Mouse (Mus musculus): ENCODE data around the gene Egfl8. TPM values are rescaled to one million over a fixed set of nuclear protein-coding genes. Genes with fewer than 3 reads are reported as not detected.
A peak's percentile ranks its signal among the peaks of the same experiment; 100 is the strongest.

Egfl8 gene
- total and polyA plus RNA-seq, 2 experiments = 0.37 to 1.2 TPM

- no peak within 1 kb of the TSS for H3K4me3 ChIP-seq (ENCODE audit: insufficient read depth, low read depth, low read length)
- H3K4me1 ChIP-seq (ENCODE audit: control insufficient read depth, insufficient read depth, low read length) = 0 out of 2 replicates have a peak, but pooled peaks cover 5% of the 10 kb centered on the region
- H3K27ac ChIP-seq (replicated peaks; ENCODE audit: insufficient read depth, low read depth, low read length) = peak within 1 kb of the TSS; percentile 82
- 44% methylated on average over 16 of the region's 16 CpGs for WGBS
- peaks cover 2% of the 10 kb centered on the region; the same call in 1 of the 2 replicates for H3K36me3 ChIP-seq (ENCODE audit: control insufficient read depth, insufficient read depth, low read length)
- no peaks in the 10 kb centered on the region for H3K27me3 ChIP-seq (ENCODE audit: control insufficient read depth, insufficient read depth, low read length)
- no peak within 1 kb of the TSS for H3K9ac ChIP-seq (ENCODE audit: low read depth, low read length)
- TF ChIP-seq CTCF (IDR thresholded peaks at IDR 0.05; ENCODE audit: low read depth, low read length) = no peak
- no peak for TF ChIP-seq POLR2A (IDR thresholded peaks at IDR 0.05; ENCODE audit: extremely low read depth, insufficient read depth, low read length)
- H3K79me2 ChIP-seq (ENCODE audit: control insufficient read depth, insufficient read depth, low read length) = no peaks in the 10 kb centered on the region
- no peak for DNase-seq (ENCODE audit: extremely low read depth, low read depth, low spot score)
Measured at GRCm38 (mm10) chr17:34629221-34629751, 13.5 kb upstream of the Egfl8 start, which contains the start of gene Prrt1. Prrt1 (plus strand) TSS chr17:34629533.

- H3K4me1 ChIP-seq (ENCODE audit: control insufficient read depth, insufficient read depth, low read length) = 0 out of 2 replicates have a peak, but pooled peaks cover 5% of the 10 kb centered on the region
- H3K36me3 ChIP-seq (ENCODE audit: control insufficient read depth, insufficient read depth, low read length) = peaks cover 2% of the 10 kb centered on the region; the same call in 1 of the 2 replicates
- WGBS = 59% methylated on average over 5 of the region's 5 CpGs
- no peak overlapping the region for H3K4me3 ChIP-seq (ENCODE audit: insufficient read depth, low read depth, low read length)
- H3K9ac ChIP-seq (ENCODE audit: low read depth, low read length) = no peak overlapping the region
- TF ChIP-seq CTCF (IDR thresholded peaks at IDR 0.05; ENCODE audit: low read depth, low read length) = no peak
- TF ChIP-seq POLR2A (IDR thresholded peaks at IDR 0.05; ENCODE audit: extremely low read depth, insufficient read depth, low read length) = no peak
- H3K27ac ChIP-seq (replicated peaks; ENCODE audit: insufficient read depth, low read depth, low read length) = peak overlapping the region; percentile 82
- no peaks in the 10 kb centered on the region for H3K79me2 ChIP-seq (ENCODE audit: control insufficient read depth, insufficient read depth, low read length)
- no peak for DNase-seq (ENCODE audit: extremely low read depth, low read depth, low spot score)
- no peaks in the 10 kb centered on the region for H3K27me3 ChIP-seq (ENCODE audit: control insufficient read depth, insufficient read depth, low read length)
Measured at GRCm38 (mm10) chr17:34628644-34628967, 12.8 kb upstream of the Egfl8 start.

DNA sequence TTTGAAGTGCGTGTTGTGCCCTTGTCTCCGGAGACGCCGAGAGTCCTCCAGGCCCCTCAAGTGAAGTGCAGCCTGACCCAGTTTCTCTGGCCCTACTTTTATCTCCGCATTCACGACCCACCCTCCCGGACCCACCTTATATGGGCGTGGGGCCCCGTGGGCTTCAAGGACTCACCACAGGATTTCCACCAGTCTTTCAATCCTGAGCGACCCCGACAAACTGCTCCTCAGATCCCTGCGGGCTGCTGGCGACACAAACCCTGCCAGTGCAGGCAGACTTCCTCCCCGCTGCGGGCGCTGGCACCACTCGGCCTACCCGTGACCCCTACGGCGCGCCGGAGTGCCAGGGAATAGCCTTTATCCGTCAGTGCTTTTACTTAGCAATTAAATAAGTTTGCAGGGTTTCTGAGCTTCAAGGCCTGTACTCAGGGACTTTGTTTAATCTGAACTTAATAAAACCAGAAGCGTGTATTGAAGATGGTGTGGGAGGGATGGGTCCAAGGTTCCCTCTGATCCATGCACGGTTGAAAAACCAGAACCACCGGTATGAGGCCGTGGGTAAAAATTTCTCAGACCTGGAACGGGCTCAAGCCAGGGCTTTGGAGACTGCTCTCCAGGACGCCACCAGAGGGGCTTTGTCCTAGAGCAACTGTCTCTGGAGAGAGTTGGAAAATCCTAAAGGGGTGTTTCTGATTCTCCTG is 12.3 kb upstream of the Egfl8 start, which contains the start of gene Ppt2:
Ppt2 (minus strand) TSS at position 568 of the 701 bp plus-strand sequence.
- Histone ChIP-seq H3K27me3 (ENCODE audit: control insufficient read depth, insufficient read depth, low read length) (no peaks in the 10 kb centered on the region), H3K4me3 (ENCODE audit: insufficient read depth, low read depth, low read length) (peak within 1 kb of the TSS; percentile 72), H3K4me1 (ENCODE audit: control insufficient read depth, insufficient read depth, low read length) (0 out of 2 replicates have a peak, but pooled peaks cover 5% of the 10 kb centered on the region), H3K9ac (ENCODE audit: low read depth, low read length) (peak within 1 kb of the TSS; percentile 75), H3K79me2 (ENCODE audit: control insufficient read depth, insufficient read depth, low read length) (no peaks in the 10 kb centered on the region), H3K36me3 (ENCODE audit: control insufficient read depth, insufficient read depth, low read length) (peaks cover 2% of the 10 kb centered on the region; the same call in 1 of the 2 replicates), H3K27ac (replicated peaks; ENCODE audit: insufficient read depth, low read depth, low read length) (peak within 1 kb of the TSS; percentile 82)
- no peak for TF ChIP-seq CTCF (IDR thresholded peaks at IDR 0.05; ENCODE audit: low read depth, low read length)
- no peak for TF ChIP-seq POLR2A (IDR thresholded peaks at IDR 0.05; ENCODE audit: extremely low read depth, insufficient read depth, low read length)
- WGBS = 2% methylated on average over 29 of the region's 29 CpGs
- DNase-seq (ENCODE audit: extremely low read depth, low read depth, low spot score) = peak; percentile 44

- Histone ChIP-seq H3K4me1 (ENCODE audit: control insufficient read depth, insufficient read depth, low read length) (0 out of 2 replicates have a peak, but pooled peaks cover 5% of the 10 kb centered on the region), H3K27me3 (ENCODE audit: control insufficient read depth, insufficient read depth, low read length) (no peaks in the 10 kb centered on the region), H3K79me2 (ENCODE audit: control insufficient read depth, insufficient read depth, low read length) (no peaks in the 10 kb centered on the region), H3K4me3 (ENCODE audit: insufficient read depth, low read depth, low read length) (peak overlapping the region; percentile 72), H3K9ac (ENCODE audit: low read depth, low read length) (peak overlapping the region; percentile 75), H3K27ac (replicated peaks; ENCODE audit: insufficient read depth, low read depth, low read length) (peak overlapping the region; percentile 82), H3K36me3 (ENCODE audit: control insufficient read depth, insufficient read depth, low read length) (peaks cover 6% of the 10 kb centered on the region)
- TF ChIP-seq POLR2A (IDR thresholded peaks at IDR 0.05; ENCODE audit: extremely low read depth, insufficient read depth, low read length) (peak; percentile 40; the same call in 1 of the 2 replicates), CTCF (IDR thresholded peaks at IDR 0.05; ENCODE audit: low read depth, low read length) (no peak)
- under 1% methylated on average over 44 of the region's 45 CpGs for WGBS
- peak; percentile 81 for DNase-seq (ENCODE audit: extremely low read depth, low read depth, low spot score)
Measured at GRCm38 (mm10) chr17:34627093-34627942, 11.5 kb upstream of the Egfl8 start.

GRCm38 (mm10) chr17:34626773-34627092 is 11.0 kb upstream of the Egfl8 start:
- no peak for DNase-seq (ENCODE audit: extremely low read depth, low read depth, low spot score)
- H3K79me2 ChIP-seq (ENCODE audit: control insufficient read depth, insufficient read depth, low read length) = no peaks in the 10 kb centered on the region
- peak overlapping the region; percentile 78 for H3K27ac ChIP-seq (replicated peaks; ENCODE audit: insufficient read depth, low read depth, low read length)
- 0 out of 2 replicates have a peak, but pooled peaks cover 5% of the 10 kb centered on the region for H3K4me1 ChIP-seq (ENCODE audit: control insufficient read depth, insufficient read depth, low read length)
- no peak for TF ChIP-seq POLR2A (IDR thresholded peaks at IDR 0.05; ENCODE audit: extremely low read depth, insufficient read depth, low read length)
- peak; percentile 22; the same call in 1 of the 2 replicates for TF ChIP-seq CTCF (IDR thresholded peaks at IDR 0.05; ENCODE audit: low read depth, low read length)
- peak overlapping the region; percentile 72 for H3K4me3 ChIP-seq (ENCODE audit: insufficient read depth, low read depth, low read length)
- H3K36me3 ChIP-seq (ENCODE audit: control insufficient read depth, insufficient read depth, low read length) = peaks cover 10% of the 10 kb centered on the region
- H3K27me3 ChIP-seq (ENCODE audit: control insufficient read depth, insufficient read depth, low read length) = no peaks in the 10 kb centered on the region
- H3K9ac ChIP-seq (ENCODE audit: low read depth, low read length) = peak overlapping the region; percentile 71
- WGBS = 5% methylated on average over 18 of the region's 18 CpGs

Data from liver, adult 2 months (tissue).